Mouse (Mus musculus) kidney, postnatal 25 days (tissue): ENCODE results near the gene Garem2.

Source experiments
- DNase-seq, 2 experiments: peaks; one replicate each; pipeline ENCODE4 v3.0.0; 2021; ENCODE audit warnings: mixed read lengths in 2 of 2

Gene Garem2

GRCm38 (mm10) chr5:30154474-30155394 is 49.8 kb downstream of the Garem2 start, which contains the start of the genes Hadha and Hadhb:
TSS of gene Hadha (minus strand) at chr5:30155162.
TSS of gene Hadhb (plus strand) at chr5:30155248.
- DNase-seq, result peak; percentile 94 to 96

GRCm38 (mm10) chr5:30155395-30155792 is 50.4 kb downstream of the Garem2 start:
- no peak for DNase-seq

- no peak for DNase-seq
Measured at GRCm38 (mm10) chr5:30155821-30156629, 51.1 kb downstream of the Garem2 start.

- DNase-seq, result no peak
Measured at GRCm38 (mm10) chr5:30159601-30160000, 54.6 kb downstream of the Garem2 start.

- DNase-seq, result no peak
Measured at GRCm38 (mm10) chr5:30161836-30162235, 56.9 kb downstream of the Garem2 start.

GRCm38 (mm10) chr5:30162339-30162738 is 57.4 kb downstream of the Garem2 start:
- DNase-seq, result no peak

GRCm38 (mm10) chr5:30165234-30165946 is 60.4 kb downstream of the Garem2 start:
- no peak for DNase-seq
